In genomic region chr6:28450977-28451376, GRCm38 (mm10) we compare ENCODE assay signal across 35 mouse cellular contexts. TPM values are rescaled to one million over a fixed set of nuclear protein-coding genes. Genes with fewer than 3 reads are reported as not detected.
DNase-seq lines count a peak whose midpoint lies in the region; ATAC-seq and TF ChIP-seq lines count a peak whose summit lies in the region.
"Had no signal": no experiment of that assay in that cellular context is flagged by ENCODE, and none has a peak within 500 bp of the region (broad histone marks: within the 10 kb centered on the region; RNA-seq: fewer than 3 reads in every experiment).

No protein-coding gene starts in this region.

- no peak overlapping the region for H3K9ac ChIP-seq in hindbrain, embryonic 13.5 days
- no peak overlapping the region for H3K9ac ChIP-seq in hindbrain, embryonic 11.5 days (ENCODE audit: low read depth, low read length)
- no peak overlapping the region for H3K9ac ChIP-seq in ES-E14 (ENCODE audit: insufficient read depth, low read depth, low read length, poor library complexity, severe bottlenecking)
- no peak overlapping the region for H3K9ac ChIP-seq in embryonic facial prominence, embryonic 14.5 days (ENCODE audit: low read depth, low read length)
- no peak overlapping the region for H3K9ac ChIP-seq in neural tube, embryonic 14.5 days (replicated peaks; ENCODE audit: low read depth, low read length)
- H3K9ac ChIP-seq: heart, embryonic 12.5 days; hindbrain, embryonic 14.5 days; liver, embryonic 13.5 days; stomach, embryonic 15.5 days had no signal

- H3K27ac ChIP-seq in hindbrain, embryonic 13.5 days = no peak overlapping the region
- H3K27ac ChIP-seq in hindbrain, embryonic 11.5 days (ENCODE audit: low read depth, low read length) = no peak overlapping the region
- H3K27ac ChIP-seq in ES-E14 (ENCODE audit: insufficient read depth, low read depth, low read length, poor library complexity, severe bottlenecking) = no peak overlapping the region
- no peak overlapping the region for H3K27ac ChIP-seq in embryonic facial prominence, embryonic 14.5 days (replicated peaks; ENCODE audit: low read depth, low read length)
- H3K27ac ChIP-seq in neural tube, embryonic 14.5 days (ENCODE audit: low read depth, low read length) = no peak overlapping the region
- H3K27ac ChIP-seq in layer of hippocampus, adult 2 months = no peak overlapping the region
- H3K27ac ChIP-seq: hindbrain, embryonic 14.5 days; liver, embryonic 13.5 days; stomach, embryonic 15.5 days had no signal

- no peak for TF ChIP-seq CTCF in layer of hippocampus, adult 2 months (conservative IDR thresholded peaks at IDR 0.05)

- H3K27me3 ChIP-seq in hindbrain, embryonic 13.5 days = peaks cover 42% of the 10 kb centered on the region
- H3K27me3 ChIP-seq in hindbrain, embryonic 11.5 days (ENCODE audit: control insufficient read depth, insufficient read depth, low read length) = peaks cover 11% of the 10 kb centered on the region
- peaks cover 38% of the 10 kb centered on the region for H3K27me3 ChIP-seq in embryonic facial prominence, embryonic 14.5 days (replicated peaks; ENCODE audit: control insufficient read depth, insufficient read depth, low read length)
- peaks cover 11% of the 10 kb centered on the region; the same call in 1 of the 2 replicates for H3K27me3 ChIP-seq in neural tube, embryonic 14.5 days (ENCODE audit: control insufficient read depth, insufficient read depth, low read length)

- H3K36me3 ChIP-seq in hindbrain, embryonic 13.5 days = no peaks in the 10 kb centered on the region
- H3K36me3 ChIP-seq in hindbrain, embryonic 11.5 days (ENCODE audit: control insufficient read depth, insufficient read depth, low read length) = no peaks in the 10 kb centered on the region
- no peaks in the 10 kb centered on the region for H3K36me3 ChIP-seq in ES-E14 (ENCODE audit: control insufficient read depth, insufficient read depth, low read length, poor library complexity, severe bottlenecking)
- no peaks in the 10 kb centered on the region for H3K36me3 ChIP-seq in embryonic facial prominence, embryonic 14.5 days (ENCODE audit: control insufficient read depth, insufficient read depth, low read length)
- no peaks in the 10 kb centered on the region for H3K36me3 ChIP-seq in neural tube, embryonic 14.5 days (ENCODE audit: control insufficient read depth, insufficient read depth, low read length)
- H3K36me3 ChIP-seq: heart, embryonic 12.5 days; liver, embryonic 13.5 days; stomach, embryonic 15.5 days had no signal

- DNase-seq in hindbrain, embryonic 11.5 days (ENCODE audit: low spot score) = no peak
- no peak for DNase-seq in ES-E14 (ENCODE audit: low read depth, low spot score)
- no peak for DNase-seq in embryonic facial prominence, embryonic 14.5 days (ENCODE audit: low spot score)
- no peak for DNase-seq in layer of hippocampus, adult 2 months (ENCODE audit: low spot score in 2 of 2)
- DNase-seq: adrenal gland, postnatal 14 days; cerebellum, adult 8-10 months; gastrocnemius, postnatal 14 days; heart, adult 18-20 months; heart, postnatal 14 days; kidney, adult 8-10 months; kidney, postnatal 14 days; layer of hippocampus, postnatal 36 days; liver, embryonic 13.5 days; lung, adult 2 months; lung, postnatal 14 days; right cerebral cortex, adult 18-20 months; right cerebral cortex, postnatal 4 days; thymus, adult 18-20 months; thymus, postnatal 36 days had no signal

- H3K9me3 ChIP-seq in hindbrain, embryonic 13.5 days = no peaks in the 10 kb centered on the region
- H3K9me3 ChIP-seq in hindbrain, embryonic 11.5 days (ENCODE audit: control insufficient read depth, low read length) = no peaks in the 10 kb centered on the region
- H3K9me3 ChIP-seq in ES-E14 (ENCODE audit: control insufficient read depth, insufficient read depth, low read depth, low read length) = no peaks in the 10 kb centered on the region
- H3K9me3 ChIP-seq in embryonic facial prominence, embryonic 14.5 days (ENCODE audit: control insufficient read depth, low read length) = no peaks in the 10 kb centered on the region
- H3K9me3 ChIP-seq in neural tube, embryonic 14.5 days (ENCODE audit: control insufficient read depth, low read length) = no peaks in the 10 kb centered on the region
- H3K9me3 ChIP-seq: heart, embryonic 12.5 days; liver, embryonic 13.5 days; stomach, embryonic 15.5 days had no signal

- H3K4me2 ChIP-seq in hindbrain, embryonic 13.5 days = peak overlapping the region; percentile 5; the same call in 1 of the 2 replicates
- H3K4me2 ChIP-seq in hindbrain, embryonic 11.5 days (replicated peaks; ENCODE audit: low read depth, low read length) = no peak overlapping the region
- H3K4me2 ChIP-seq in embryonic facial prominence, embryonic 14.5 days (ENCODE audit: low read depth, low read length) = no peak overlapping the region
- H3K4me2 ChIP-seq in neural tube, embryonic 14.5 days (ENCODE audit: low read depth, low read length) = no peak overlapping the region
- H3K4me2 ChIP-seq: heart, embryonic 12.5 days; hindbrain, embryonic 14.5 days; liver, embryonic 13.5 days; midbrain, embryonic 11.5 days; stomach, embryonic 15.5 days had no signal

- 1% methylated on average over 12 of the region's 12 CpGs for WGBS in hindbrain, embryonic 13.5 days
- 3% methylated on average over 12 of the region's 12 CpGs for WGBS in hindbrain, embryonic 11.5 days
- 1% methylated on average over 10 of the region's 12 CpGs for WGBS in embryonic facial prominence, embryonic 14.5 days
- WGBS in neural tube, embryonic 14.5 days = 1% methylated on average over 12 of the region's 12 CpGs

- H3K4me1 ChIP-seq in hindbrain, embryonic 13.5 days (replicated peaks) = peaks cover 6% of the 10 kb centered on the region; the same call in 1 of the 2 replicates
- H3K4me1 ChIP-seq in hindbrain, embryonic 11.5 days (replicated peaks; ENCODE audit: control insufficient read depth, insufficient read depth, low read length) = no peaks in the 10 kb centered on the region
- H3K4me1 ChIP-seq in ES-E14 (ENCODE audit: control insufficient read depth in 2 of 2, insufficient read depth in 2 of 2, low read length in 2 of 2, poor library complexity in 1 of 2) = no peaks in the 10 kb centered on the region
- H3K4me1 ChIP-seq in embryonic facial prominence, embryonic 14.5 days (ENCODE audit: control insufficient read depth, insufficient read depth, low read length) = no peaks in the 10 kb centered on the region
- H3K4me1 ChIP-seq in neural tube, embryonic 14.5 days (ENCODE audit: control insufficient read depth, insufficient read depth, low read length) = no peaks in the 10 kb centered on the region
- H3K4me1 ChIP-seq: heart, embryonic 12.5 days; liver, embryonic 13.5 days; stomach, embryonic 15.5 days had no signal

- in situ Hi-C loops in ES-E14 (cut with MboI; ENCODE audit: low sequenced_read_pairs in 2 of 2, unreplicated experiment in 2 of 2) = no loop called here

- no peak overlapping the region for H3K4me3 ChIP-seq in hindbrain, embryonic 13.5 days
- no peak overlapping the region for H3K4me3 ChIP-seq in hindbrain, embryonic 11.5 days (ENCODE audit: low read depth, low read length)
- peak overlapping the region; percentile 38 to 47; a peak in 3 of 4 replicates for H3K4me3 ChIP-seq in ES-E14 (ENCODE audit: insufficient read depth in 1 of 2, low read depth in 1 of 2, low read length in 2 of 2, poor library complexity in 1 of 2, severe bottlenecking in 1 of 2)
- no peak overlapping the region for H3K4me3 ChIP-seq in embryonic facial prominence, embryonic 14.5 days (ENCODE audit: low read depth, low read length)
- H3K4me3 ChIP-seq in neural tube, embryonic 14.5 days (ENCODE audit: low read depth, low read length) = no peak overlapping the region
- H3K4me3 ChIP-seq in layer of hippocampus, adult 2 months = no peak overlapping the region
- H3K4me3 ChIP-seq: erythroblast, embryonic 14.5 days; heart, embryonic 12.5 days; liver, embryonic 13.5 days; stomach, embryonic 15.5 days had no signal

- peak; percentile 54; the same call in 1 of the 2 replicates for ATAC-seq in hindbrain, embryonic 13.5 days (ENCODE audit: low FRiP score)
- no peak for ATAC-seq in hindbrain, embryonic 11.5 days (ENCODE audit: low FRiP score)
- ATAC-seq in embryonic facial prominence, embryonic 14.5 days (ENCODE audit: low read depth) = peak; percentile 26; the same call in 1 of the 2 replicates
- peak; percentile 60; the same call in 1 of the 2 replicates for ATAC-seq in neural tube, embryonic 14.5 days (ENCODE audit: low read depth)
- no peak for ATAC-seq in erythroblast, adult 5-6 weeks (replicated peaks; ENCODE audit: low FRiP score, poor library complexity, severe bottlenecking)

RNA-seq across cellular contexts. Expression of gene Pax4, which starts 1.8 kb away (rescaled TPM):
- not detected in 2 replicates for polyA plus RNA-seq in hindbrain, embryonic 13.5 days (2015; fragmentation: Nextera tagmentation; extraction: Ambion mirVana)
- polyA plus RNA-seq in hindbrain, embryonic 11.5 days (2014; fragmentation: Nextera tagmentation; extraction: Ambion mirVana) = not detected in 2 replicates
- total RNA-seq in ES-E14 (2012; rRNA removed) = not detected in 2 replicates
- polyA plus RNA-seq in embryonic facial prominence, embryonic 14.5 days (2014; fragmentation: Nextera tagmentation; extraction: Ambion mirVana) = not detected in 2 replicates
- polyA plus RNA-seq in neural tube, embryonic 14.5 days (2014; fragmentation: Nextera tagmentation; extraction: Ambion mirVana) = not detected in 2 replicates
- not detected in 2 replicates for total RNA-seq in erythroblast, adult 5-6 weeks (2015; ENCODE audit: low replicate concordance)
- total RNA-seq in erythroblast, adult 5-6 weeks (2017; ENCODE audit: low replicate concordance) = not detected in 2 replicates
- total RNA-seq in layer of hippocampus, adult 2 months (2021) = not detected
- total RNA-seq: adrenal gland, postnatal 14 days; gastrocnemius, postnatal 14 days; heart, adult 18-20 months; heart, postnatal 14 days; layer of hippocampus, adult 8-10 months; layer of hippocampus, postnatal 36 days; left cerebral cortex, postnatal 10 days; megakaryocyte progenitor cell, adult 5-6 weeks; midbrain, postnatal 0 days had no signal
- polyA plus RNA-seq: C2C12; embryonic facial prominence, embryonic 11.5 days; erythroblast, embryonic 14.5 days; heart, embryonic 12.5 days; hindbrain, embryonic 14.5 days; limb, embryonic 14.5 days; liver, embryonic 13.5 days; lung, adult 2 months; midbrain, embryonic 11.5 days had no signal

RNA-seq across cellular contexts. Expression of gene Gcc1, which starts 22.8 kb away (rescaled TPM):
- 12.0 and 13.8 TPM in 2 replicates for polyA plus RNA-seq in hindbrain, embryonic 13.5 days (2015; fragmentation: Nextera tagmentation; extraction: Ambion mirVana)
- polyA plus RNA-seq in hindbrain, embryonic 11.5 days (2014; fragmentation: Nextera tagmentation; extraction: Ambion mirVana) = 6.3 and 7.0 TPM in 2 replicates
- total RNA-seq in ES-E14 (2012; rRNA removed) = 7.9 and 8.7 TPM in 2 replicates
- 6.8 and 8.4 TPM in 2 replicates for polyA plus RNA-seq in embryonic facial prominence, embryonic 14.5 days (2014; fragmentation: Nextera tagmentation; extraction: Ambion mirVana)
- 5.9 and 9.3 TPM in 2 replicates for polyA plus RNA-seq in neural tube, embryonic 14.5 days (2014; fragmentation: Nextera tagmentation; extraction: Ambion mirVana)
- 8.4 and 8.5 TPM in 2 replicates for total RNA-seq in erythroblast, adult 5-6 weeks (2015; ENCODE audit: low replicate concordance)
- 19.5 and 22.2 TPM in 2 replicates for total RNA-seq in erythroblast, adult 5-6 weeks (2017; ENCODE audit: low replicate concordance)
- total RNA-seq in layer of hippocampus, adult 2 months (2021) = 10 to 100 TPM; 17.9 to 23.0 TPM

RNA-seq across cellular contexts. Expression of gene Fscn3, which starts 23.4 kb away (rescaled TPM):
- polyA plus RNA-seq in hindbrain, embryonic 13.5 days (2015; fragmentation: Nextera tagmentation; extraction: Ambion mirVana) = not detected in 2 replicates
- polyA plus RNA-seq in hindbrain, embryonic 11.5 days (2014; fragmentation: Nextera tagmentation; extraction: Ambion mirVana) = not detected in 2 replicates
- total RNA-seq in ES-E14 (2012; rRNA removed) = 0.11 TPM in 1 of 2 replicates, not detected in the other
- not detected in 2 replicates for polyA plus RNA-seq in embryonic facial prominence, embryonic 14.5 days (2014; fragmentation: Nextera tagmentation; extraction: Ambion mirVana)
- not detected in 2 replicates for polyA plus RNA-seq in neural tube, embryonic 14.5 days (2014; fragmentation: Nextera tagmentation; extraction: Ambion mirVana)
- 0.77 TPM in 1 of 2 replicates, not detected in the other for total RNA-seq in erythroblast, adult 5-6 weeks (2015; ENCODE audit: low replicate concordance)
- total RNA-seq in erythroblast, adult 5-6 weeks (2017; ENCODE audit: low replicate concordance) = 0.09 TPM in 1 of 2 replicates, not detected in the other
- total RNA-seq in layer of hippocampus, adult 2 months (2021) = not detected
- total RNA-seq: adrenal gland, postnatal 14 days; gastrocnemius, postnatal 14 days; heart, adult 18-20 months; layer of hippocampus, adult 8-10 months; megakaryocyte progenitor cell, adult 5-6 weeks; midbrain, postnatal 0 days had no signal
- polyA plus RNA-seq: C2C12; embryonic facial prominence, embryonic 11.5 days; erythroblast, embryonic 14.5 days; heart, embryonic 12.5 days; hindbrain, embryonic 14.5 days; intestine, embryonic 14.5 days; lung, adult 2 months; midbrain, embryonic 11.5 days; midbrain, postnatal 0 days; stomach, embryonic 15.5 days had no signal

RNA-seq across cellular contexts. Expression of gene Snd1, which starts 24.0 kb away (rescaled TPM):
- 81.2 and 85.6 TPM in 2 replicates for polyA plus RNA-seq in hindbrain, embryonic 13.5 days (2015; fragmentation: Nextera tagmentation; extraction: Ambion mirVana)
- 86.2 and 89.4 TPM in 2 replicates for polyA plus RNA-seq in hindbrain, embryonic 11.5 days (2014; fragmentation: Nextera tagmentation; extraction: Ambion mirVana)
- total RNA-seq in ES-E14 (2012; rRNA removed) = 343 and 546 TPM in 2 replicates
- 111 and 120 TPM in 2 replicates for polyA plus RNA-seq in embryonic facial prominence, embryonic 14.5 days (2014; fragmentation: Nextera tagmentation; extraction: Ambion mirVana)
- polyA plus RNA-seq in neural tube, embryonic 14.5 days (2014; fragmentation: Nextera tagmentation; extraction: Ambion mirVana) = 73.8 and 81.4 TPM in 2 replicates
- total RNA-seq in erythroblast, adult 5-6 weeks (2015; ENCODE audit: low replicate concordance) = 12.7 and 19.8 TPM in 2 replicates
- 24.8 and 33.9 TPM in 2 replicates for total RNA-seq in erythroblast, adult 5-6 weeks (2017; ENCODE audit: low replicate concordance)
- 100 to 1,000 TPM; 110 to 112 TPM for total RNA-seq in layer of hippocampus, adult 2 months (2021)

RNA-seq across cellular contexts. Expression of gene Arf5, which starts 27.6 kb away (rescaled TPM):
- polyA plus RNA-seq in hindbrain, embryonic 13.5 days (2015; fragmentation: Nextera tagmentation; extraction: Ambion mirVana) = 401 and 406 TPM in 2 replicates
- 271 and 322 TPM in 2 replicates for polyA plus RNA-seq in hindbrain, embryonic 11.5 days (2014; fragmentation: Nextera tagmentation; extraction: Ambion mirVana)
- 70.1 and 81.1 TPM in 2 replicates for total RNA-seq in ES-E14 (2012; rRNA removed)
- 353 and 373 TPM in 2 replicates for polyA plus RNA-seq in embryonic facial prominence, embryonic 14.5 days (2014; fragmentation: Nextera tagmentation; extraction: Ambion mirVana)
- polyA plus RNA-seq in neural tube, embryonic 14.5 days (2014; fragmentation: Nextera tagmentation; extraction: Ambion mirVana) = 392 and 403 TPM in 2 replicates
- 175 and 190 TPM in 2 replicates for total RNA-seq in erythroblast, adult 5-6 weeks (2015; ENCODE audit: low replicate concordance)
- total RNA-seq in erythroblast, adult 5-6 weeks (2017; ENCODE audit: low replicate concordance) = 211 and 230 TPM in 2 replicates
- total RNA-seq in layer of hippocampus, adult 2 months (2021) = 100 to 1,000 TPM; 285 to 294 TPM

Comparison
In these comparisons a context has a peak if more than half of its experiments do, and no peak if none do; other contexts are left out.
1. ATAC-seq: peak in hindbrain, embryonic 13.5 days (single experiment), embryonic facial prominence, embryonic 14.5 days (single experiment) and neural tube, embryonic 14.5 days (single experiment); none in hindbrain, embryonic 11.5 days (single experiment) and erythroblast, adult 5-6 weeks (single experiment).
2. H3K4me3 ChIP-seq: peak in ES-E14 (2 of 2); none in hindbrain, embryonic 13.5 days (single experiment), hindbrain, embryonic 11.5 days (single experiment), embryonic facial prominence, embryonic 14.5 days (single experiment), neural tube, embryonic 14.5 days (single experiment) and layer of hippocampus, adult 2 months (single experiment).